Mouse (Mus musculus) c-Kit-negative CD71-positive TER-119-positive erythroid progenitor cells, embryonic 14.5 days (primary cell): ENCODE measurements around the gene Psors1c2.
"Not testable (repeated sequence)": the region's sequence is repeated elsewhere in the genome, so short reads cannot be mapped to it uniquely, and the experiment has no call there.

ENCODE experiments used
- DNase-seq: peaks from one replicate; pipeline ENCODE4 v3.0.0-alpha.2; 2013; ENCODE audit warnings: low read depth, low spot score

Gene Psors1c2

GRCm38 (mm10) chr17:35532901-35533300 is at the start of gene Psors1c2:
Psors1c2 (plus strand) TSS chr17:35533201.
- no peak for DNase-seq

- no peak for DNase-seq
Observed at GRCm38 (mm10) chr17:35484066-35484465, 48.9 kb upstream of the Psors1c2 start.

DNA sequence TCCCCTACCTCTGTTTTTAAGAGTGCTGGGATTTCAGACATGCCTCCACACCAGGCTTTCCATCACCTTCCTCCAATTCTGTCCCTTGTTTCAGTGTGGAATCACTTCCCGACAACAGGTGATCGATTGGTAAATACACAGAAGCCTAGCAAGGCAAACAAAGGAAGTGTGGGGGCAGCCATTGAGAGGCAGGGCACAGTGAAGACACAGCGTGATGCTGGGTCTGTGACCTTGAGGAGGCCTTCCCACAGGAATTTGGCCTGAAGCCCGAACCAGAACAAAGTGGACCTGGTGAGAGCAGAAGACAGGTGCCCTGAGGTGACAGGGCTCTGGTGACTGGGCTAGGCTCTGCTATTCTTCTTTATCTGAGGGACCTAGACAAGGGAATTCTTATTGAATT is 47.3 kb upstream of the Psors1c2 start:
- DNase-seq: no peak

GRCm38 (mm10) chr17:35486726-35487125 is 46.3 kb upstream of the Psors1c2 start:
- DNase-seq: no peak

- no peak for DNase-seq
Observed at GRCm38 (mm10) chr17:35488041-35488440, 45.0 kb upstream of the Psors1c2 start.

- no peak for DNase-seq
Observed at GRCm38 (mm10) chr17:35490320-35490719, 42.7 kb upstream of the Psors1c2 start.

DNA sequence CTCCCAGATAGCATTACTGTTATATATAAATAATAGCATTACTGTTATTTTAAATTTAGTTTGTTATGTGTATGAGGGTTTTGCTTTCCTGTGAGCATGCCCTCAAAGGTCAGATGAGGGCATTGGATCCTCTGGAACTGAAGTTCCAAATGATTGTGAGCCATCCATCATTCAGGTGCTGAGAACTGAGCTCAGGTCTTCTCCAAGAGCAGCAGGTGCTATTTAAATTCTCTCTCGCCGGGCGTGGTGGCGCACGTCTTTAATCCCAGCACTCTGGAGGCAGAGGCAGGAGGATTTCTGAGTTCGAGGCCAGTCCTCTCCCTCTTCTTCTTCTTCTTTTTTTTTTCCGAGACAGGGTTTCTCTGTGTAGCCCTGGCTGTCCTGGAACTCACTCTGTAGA is 35.9 kb upstream of the Psors1c2 start:
- no peak for DNase-seq

DNA sequence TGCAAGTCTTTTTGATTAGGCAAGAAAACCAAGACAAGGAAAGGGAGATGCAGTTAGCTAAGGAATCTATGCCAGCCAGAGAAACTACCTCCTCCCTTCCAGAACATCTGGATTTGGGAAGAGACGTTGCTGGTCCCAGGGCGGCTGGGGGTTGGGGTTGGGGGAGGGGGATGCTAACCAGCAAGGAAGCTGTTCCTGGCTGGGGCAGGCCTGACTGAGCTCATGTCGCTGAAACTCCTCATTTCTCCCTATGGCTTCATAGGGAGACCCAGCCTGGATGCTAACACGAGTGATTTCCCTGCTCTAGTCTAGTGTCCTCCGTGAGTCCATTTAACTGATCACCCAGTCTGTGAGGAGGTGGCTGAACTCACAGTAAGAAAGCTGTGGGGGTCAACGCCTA is 30.8 kb upstream of the Psors1c2 start:
- no peak for DNase-seq

DNA sequence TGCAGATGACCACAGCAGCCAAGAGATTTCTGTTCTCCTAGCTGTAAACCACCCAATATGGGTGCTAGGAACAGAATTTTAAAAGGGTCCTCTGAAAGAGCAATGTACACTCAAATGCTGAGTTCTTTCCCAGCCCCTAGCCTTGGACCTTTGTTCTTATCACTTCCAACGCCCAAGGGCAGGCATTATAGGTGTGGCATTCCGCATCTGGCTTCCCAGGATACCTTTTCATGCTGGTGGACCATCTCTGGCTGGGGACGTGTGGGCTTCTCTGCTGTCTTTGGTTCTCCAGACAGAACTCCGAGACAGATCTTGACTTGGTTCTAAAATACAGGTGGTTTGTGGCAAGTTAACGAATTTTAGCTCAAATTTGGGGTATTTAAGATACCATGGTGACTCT is 30.2 kb upstream of the Psors1c2 start:
- DNase-seq: no peak

- no peak for DNase-seq
Observed at GRCm38 (mm10) chr17:35503849-35504248, 29.2 kb upstream of the Psors1c2 start.

DNA sequence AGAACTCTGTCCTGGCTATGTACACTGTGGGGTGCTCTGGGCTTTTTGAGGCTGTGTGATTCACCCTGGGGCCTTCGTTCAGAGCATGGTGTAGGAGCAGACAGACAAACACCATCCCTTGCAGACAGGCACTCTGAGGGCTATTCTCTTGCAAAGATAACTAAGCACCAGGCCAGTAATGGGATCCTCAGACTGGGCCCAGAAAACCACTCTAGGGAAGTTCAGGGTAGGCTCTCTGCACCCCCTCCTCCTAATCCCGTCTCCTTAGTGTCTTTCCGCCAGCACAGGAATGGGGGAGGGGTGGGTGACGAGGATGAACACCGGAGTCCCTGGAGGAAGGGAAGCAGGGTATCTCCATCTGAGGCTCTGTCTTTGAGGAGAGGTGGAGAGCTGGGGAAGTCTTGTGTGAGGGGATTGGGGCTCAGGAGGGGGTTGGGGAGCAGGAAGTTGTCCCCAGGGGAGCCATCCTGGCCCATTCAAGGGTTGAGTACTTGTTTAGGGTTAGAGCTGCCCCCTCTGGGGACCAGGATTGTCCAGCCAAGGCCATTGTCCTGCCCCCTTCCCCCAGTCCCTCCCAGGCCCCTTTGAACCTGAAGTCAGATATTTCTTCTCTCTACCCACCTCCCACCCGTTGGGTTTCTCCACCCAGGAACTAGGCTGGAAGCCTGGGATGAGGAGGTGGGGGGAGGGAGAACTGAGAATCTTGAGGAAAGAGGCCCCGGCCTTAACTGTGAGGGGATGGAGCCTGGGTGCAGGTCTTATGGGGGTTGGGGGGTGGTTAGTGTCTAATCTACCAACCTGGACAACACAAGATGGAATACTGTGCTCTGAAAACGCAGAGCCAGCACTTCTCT is 28.1 kb upstream of the Psors1c2 start:
- no peak for DNase-seq

DNA sequence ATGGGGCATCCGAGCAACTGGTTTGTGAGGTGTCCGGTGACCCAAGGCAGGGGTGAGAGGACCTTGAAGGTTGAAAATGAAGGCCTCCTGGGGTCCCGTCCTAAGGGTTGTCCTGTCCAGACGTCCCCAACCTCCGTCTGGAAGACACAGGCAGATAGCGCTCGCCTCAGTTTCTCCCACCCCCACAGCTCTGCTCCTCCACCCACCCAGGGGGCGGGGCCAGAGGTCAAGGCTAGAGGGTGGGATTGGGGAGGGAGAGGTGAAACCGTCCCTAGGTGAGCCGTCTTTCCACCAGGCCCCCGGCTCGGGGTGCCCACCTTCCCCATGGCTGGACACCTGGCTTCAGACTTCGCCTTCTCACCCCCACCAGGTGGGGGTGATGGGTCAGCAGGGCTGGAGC is 27.2 kb upstream of the Psors1c2 start, which contains the start of gene Pou5f1:
Pou5f1 (plus strand) TSS at position 243 of the 400 bp plus-strand sequence.
- DNase-seq: no peak

- no peak for DNase-seq
Observed at GRCm38 (mm10) chr17:35506881-35507280, 26.1 kb upstream of the Psors1c2 start.

- no peak for DNase-seq
Observed at GRCm38 (mm10) chr17:35507556-35508260, 25.3 kb upstream of the Psors1c2 start.

DNA sequence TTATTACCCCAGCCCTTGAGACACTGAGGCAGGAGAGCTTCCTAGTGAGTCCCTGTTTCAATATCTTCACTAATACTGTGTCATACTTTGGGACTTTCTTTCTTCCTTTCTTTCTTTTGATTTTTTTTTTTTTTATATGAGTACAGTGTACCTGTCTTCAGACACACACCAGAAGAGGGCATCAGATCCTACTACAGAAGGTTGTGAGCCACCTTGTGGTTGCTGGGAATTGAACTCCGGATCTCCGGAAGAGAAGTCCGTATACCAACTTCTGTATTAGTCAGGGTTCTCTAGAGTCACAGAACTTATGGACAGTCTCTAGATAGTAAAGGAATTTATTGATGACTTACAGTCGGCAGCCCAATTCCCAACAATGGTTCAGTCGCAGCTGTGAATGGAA is 24.7 kb upstream of the Psors1c2 start:
- DNase-seq: not testable (repeated sequence)

DNA sequence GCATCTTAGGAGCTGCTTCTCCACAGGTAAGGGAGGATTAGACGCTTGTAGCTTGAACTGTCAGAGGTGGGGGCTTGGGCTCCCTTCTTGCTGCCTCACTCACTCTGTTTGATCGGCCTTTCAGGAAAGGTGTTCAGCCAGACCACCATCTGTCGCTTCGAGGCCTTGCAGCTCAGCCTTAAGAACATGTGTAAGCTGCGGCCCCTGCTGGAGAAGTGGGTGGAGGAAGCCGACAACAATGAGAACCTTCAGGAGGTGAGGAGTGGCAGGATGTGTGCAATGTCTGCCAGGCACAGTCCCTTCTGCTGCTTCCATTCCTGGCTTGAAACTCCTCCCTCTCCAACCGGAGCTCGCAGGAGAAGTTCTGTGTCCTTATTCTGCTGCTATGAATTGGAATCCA is 23.7 kb upstream of the Psors1c2 start:
- DNase-seq: no peak

DNA sequence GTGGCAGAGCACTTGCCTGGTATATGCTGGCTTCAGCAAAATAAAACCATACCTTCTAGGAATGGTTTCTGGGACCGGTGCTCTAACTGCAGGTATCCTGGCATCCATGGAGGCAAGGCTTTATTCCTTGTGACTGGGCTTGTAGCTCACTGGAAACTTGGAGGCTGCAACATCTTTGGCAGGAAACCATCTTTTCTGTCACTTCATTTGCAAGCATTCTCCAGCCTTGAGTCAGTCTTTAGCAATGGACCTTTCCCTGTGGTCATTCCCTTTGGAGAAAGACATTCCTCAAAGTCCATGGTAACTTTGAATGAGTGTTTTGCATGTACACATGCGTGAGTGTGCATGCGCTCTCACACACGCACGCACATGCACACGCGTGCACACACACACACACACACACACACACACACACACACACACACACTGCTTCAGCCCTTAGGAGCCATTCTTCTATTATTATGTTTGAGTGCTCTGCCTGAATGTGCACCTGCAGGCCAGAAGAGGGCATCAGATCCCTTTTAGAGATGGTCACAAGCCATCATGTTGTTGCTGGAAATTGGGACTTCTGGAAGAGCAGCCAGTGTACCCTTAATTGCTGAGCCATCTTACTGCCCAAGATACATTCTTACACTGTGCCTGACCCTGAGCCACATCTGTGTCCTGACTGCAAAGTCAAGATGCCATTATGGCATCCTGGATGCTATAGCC is 19.9 kb upstream of the Psors1c2 start:
- no peak for DNase-seq

DNA sequence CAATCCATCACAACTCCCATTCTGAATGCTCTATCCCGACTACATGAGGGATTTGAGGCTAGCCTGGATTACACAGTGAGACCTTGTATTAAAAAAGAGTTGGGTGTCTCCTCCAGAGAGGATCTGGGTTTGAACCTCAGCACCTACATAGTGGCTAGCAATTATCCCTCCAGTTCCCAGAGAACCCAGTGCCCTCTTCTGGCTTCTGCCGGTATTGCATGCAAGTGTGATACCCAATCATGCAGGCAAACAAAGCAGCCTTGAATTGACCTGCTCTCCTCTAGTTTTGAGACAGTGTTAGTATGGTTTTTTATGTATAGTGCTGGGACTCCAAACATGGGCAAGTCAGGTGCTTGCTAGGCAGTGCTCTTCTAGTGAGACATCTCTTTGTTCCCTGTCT is 19.1 kb upstream of the Psors1c2 start:
- DNase-seq: peak; percentile 75

DNA sequence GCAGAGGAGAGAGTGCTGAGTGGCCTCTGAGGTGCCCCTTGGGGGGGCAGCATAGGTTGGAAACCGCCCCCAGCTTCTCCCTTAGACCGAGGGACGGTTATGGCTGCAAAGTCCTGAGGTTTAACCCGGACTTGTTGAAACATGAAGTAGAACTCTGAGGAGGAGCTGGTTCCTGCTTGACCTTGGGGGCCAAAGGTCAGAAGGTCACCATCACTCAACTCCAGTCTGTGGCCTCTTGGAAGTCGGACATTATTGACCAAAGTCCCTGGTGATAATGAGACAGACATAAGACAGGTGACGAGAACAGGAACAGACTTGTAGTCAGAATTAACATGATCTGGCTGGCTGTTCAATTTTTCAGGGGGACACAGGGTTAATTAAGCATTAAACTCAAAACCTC is 18.2 kb upstream of the Psors1c2 start:
- no peak for DNase-seq

DNA sequence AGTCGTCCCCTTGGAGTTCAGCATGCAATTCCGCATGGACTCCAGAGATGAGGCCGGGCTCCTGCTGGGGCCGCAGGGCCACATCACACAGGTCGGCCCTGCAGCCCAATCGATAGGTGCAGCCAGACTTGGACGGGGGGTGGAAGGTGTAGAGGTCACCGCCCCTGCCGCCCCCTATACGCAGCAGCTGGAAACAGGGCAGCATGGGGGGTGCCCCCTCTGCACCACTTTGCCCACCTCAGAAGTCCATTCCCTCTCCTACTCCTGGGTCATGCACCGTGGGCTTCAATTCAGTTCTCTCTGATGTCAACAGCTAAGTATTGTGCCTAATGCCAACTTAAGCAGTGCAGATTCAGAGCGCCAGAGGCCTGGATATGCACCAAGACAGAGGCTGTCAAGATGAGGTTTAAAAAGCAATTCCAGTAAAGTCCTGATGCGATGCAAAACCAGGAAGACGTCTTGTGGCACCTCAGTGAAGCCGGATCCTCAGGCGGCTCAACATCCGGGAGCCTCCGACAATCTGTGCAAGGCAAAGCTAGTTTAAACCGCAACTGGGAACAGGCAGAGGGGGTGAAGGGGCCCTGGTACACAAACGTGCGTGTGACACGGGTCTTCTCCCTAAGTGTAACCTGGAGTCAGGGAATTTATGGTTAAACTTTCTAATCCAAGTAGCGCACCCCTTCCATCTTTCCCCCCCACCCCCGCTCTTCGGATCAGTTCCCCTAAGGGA is 16.9 kb upstream of the Psors1c2 start:
- DNase-seq: no peak

GRCm38 (mm10) chr17:35516652-35517500 is 16.1 kb upstream of the Psors1c2 start, which contains the start of the genes Tcf19 and Cchcr1:
Tcf19 (minus strand) TSS chr17:35516824.
Cchcr1 (plus strand) TSS chr17:35517100.
- peak; percentile 95 for DNase-seq
